Mouse (Mus musculus): ENCODE results near the gene Epm2aip1. TPM values are rescaled to one million over a fixed set of nuclear protein-coding genes. Genes with fewer than 3 reads are reported as not detected.

The Epm2aip1 gene
- total and polyA plus RNA-seq, 3 experiments: 3.4 to 7.4 TPM; not detected in 1

DNA sequence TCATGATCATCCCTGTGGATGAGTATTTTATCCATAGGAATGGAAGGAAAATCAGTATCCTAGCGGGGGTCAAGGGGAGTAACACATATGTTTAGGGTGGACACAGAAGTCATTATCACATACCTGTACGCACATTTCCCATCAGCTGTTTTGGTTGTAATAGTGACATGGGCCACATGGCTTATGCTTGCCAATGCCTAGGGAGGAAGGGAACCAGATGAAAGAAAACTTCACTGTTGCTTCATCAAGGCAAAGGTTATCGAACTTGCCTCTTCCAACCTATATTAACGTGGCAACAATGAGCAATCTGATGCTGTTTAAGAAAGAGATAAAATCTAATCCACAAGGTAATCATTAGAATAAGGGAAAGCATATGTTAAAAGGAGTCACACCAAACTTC is 10.4 kb upstream of the Epm2aip1 start:
- Histone ChIP-seq H3K27me3 (ENCODE audit: control insufficient read depth in 1 of 2, insufficient read depth in 2 of 2, low read length in 2 of 2) (no peaks in the 10 kb centered on the region), H3K9ac (ENCODE audit: control insufficient read depth, low read depth, low read length, poor library complexity, severe bottlenecking) (no peak overlapping the region), H3K36me3 (ENCODE audit: control insufficient read depth in 1 of 2, insufficient read depth in 2 of 2, low read length in 2 of 2) (peaks cover 0 to 10% of the 10 kb centered on the region in 2 experiments; a peak in 2 of 4 replicates), H3K79me2 (ENCODE audit: control insufficient read depth, insufficient read depth, low read length, poor library complexity) (no peaks in the 10 kb centered on the region), H3K4me3 (ENCODE audit: control insufficient read depth in 1 of 2, insufficient read depth in 1 of 2, low read depth in 2 of 2, low read length in 2 of 2) (no peak overlapping the region), H3K27ac (ENCODE audit: control insufficient read depth, low read depth, low read length) (no peak overlapping the region), H3K9me3 (replicated peaks; ENCODE audit: insufficient read depth, low read length) (no peaks in the 10 kb centered on the region), H3K4me1 (ENCODE audit: control insufficient read depth in 1 of 2, insufficient read depth in 2 of 2, low read length in 2 of 2) (no peaks in the 10 kb centered on the region)
- TF ChIP-seq POLR2A (IDR thresholded peaks at IDR 0.05; ENCODE audit: control insufficient read depth in 1 of 2, insufficient read depth in 1 of 2, low read depth in 1 of 2, low read length in 2 of 2, poor library complexity in 1 of 2) (no peak), CHD2 (IDR thresholded peaks at IDR 0.05; ENCODE audit: low read length) (no peak), SIN3A (IDR thresholded peaks at IDR 0.05; ENCODE audit: low read length) (no peak), USF2 (IDR thresholded peaks at IDR 0.05; ENCODE audit: borderline replicate concordance in 1 of 2, insufficient read depth in 1 of 2, low read depth in 1 of 2, low read length in 2 of 2) (no peak), EP300 (IDR thresholded peaks at IDR 0.05; ENCODE audit: low read depth in 1 of 2, low read length in 2 of 2) (no peak), ZC3H11A (IDR thresholded peaks at IDR 0.05; ENCODE audit: low read depth, low read length) (no peak), NRF1 (IDR thresholded peaks at IDR 0.05; ENCODE audit: insufficient read depth, low read depth, low read length, poor library complexity, severe bottlenecking) (no peak), SMC3 (IDR thresholded peaks at IDR 0.05; ENCODE audit: low read depth, low read length) (no peak), RCOR1 (IDR thresholded peaks at IDR 0.05; ENCODE audit: low read depth, low read length) (no peak), ZKSCAN1 (IDR thresholded peaks at IDR 0.05; ENCODE audit: low read depth, low read length) (no peak), E2F4 (IDR thresholded peaks at IDR 0.05; ENCODE audit: borderline replicate concordance, low read depth, low read length) (no peak), JUND (IDR thresholded peaks at IDR 0.05; ENCODE audit: low read depth, low read length) (no peak), MEF2A (IDR thresholded peaks at IDR 0.05; ENCODE audit: extremely low read depth, insufficient replicate concordance, low read depth, low read length, poor library complexity, severe bottlenecking) (no peak), RAD21 (IDR thresholded peaks at IDR 0.05; ENCODE audit: low read depth, low read length) (no peak), CTCF (IDR thresholded peaks at IDR 0.05 in 2 of 3, conservative IDR thresholded peaks at IDR 0.05 in 1 of 3; ENCODE audit: control insufficient read depth in 1 of 3, insufficient read depth in 1 of 3, low read depth in 2 of 3, low read length in 3 of 3, poor library complexity in 1 of 3, severe bottlenecking in 1 of 3) (no peak), MXI1 (IDR thresholded peaks at IDR 0.05; ENCODE audit: low read depth, low read length) (no peak)
- no peak for DNase-seq (ENCODE audit: low read depth, low spot score)

DNA sequence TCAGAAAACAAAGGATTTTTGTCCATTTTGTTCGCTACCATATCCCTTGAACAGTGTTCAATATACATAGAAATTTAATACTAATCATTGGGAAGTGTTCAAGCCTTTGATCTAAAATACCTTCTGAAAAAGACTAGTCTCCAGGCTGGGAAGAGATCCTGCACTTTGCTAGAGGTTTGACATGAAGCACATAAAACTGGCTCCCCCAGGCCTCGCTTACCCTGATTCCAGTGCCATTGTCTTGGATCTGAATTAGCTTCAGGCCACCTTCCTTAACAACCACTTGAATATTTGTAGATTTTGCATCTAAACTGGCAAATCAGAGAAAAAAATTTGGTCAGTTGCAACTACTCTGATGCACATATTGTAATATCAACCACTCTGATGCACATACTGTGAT is 3.7 kb upstream of the Epm2aip1 start:
- H3K27ac ChIP-seq (ENCODE audit: control insufficient read depth, low read depth, low read length): no peak overlapping the region; the same call in 1 of the 2 replicates
- H3K4me3 ChIP-seq (ENCODE audit: control insufficient read depth in 1 of 2, insufficient read depth in 1 of 2, low read depth in 2 of 2, low read length in 2 of 2): no peak overlapping the region
- DNase-seq (ENCODE audit: low read depth, low spot score): no peak
- H3K79me2 ChIP-seq (ENCODE audit: control insufficient read depth, insufficient read depth, low read length, poor library complexity): peaks cover 26% of the 10 kb centered on the region
- peaks cover 6 to 13% of the 10 kb centered on the region in 2 experiments for H3K36me3 ChIP-seq (ENCODE audit: control insufficient read depth in 1 of 2, insufficient read depth in 2 of 2, low read length in 2 of 2)
- no peaks in the 10 kb centered on the region for H3K9me3 ChIP-seq (replicated peaks; ENCODE audit: insufficient read depth, low read length)
- peaks cover 0 to 2% of the 10 kb centered on the region in 2 experiments; a peak in 1 of 4 replicates for H3K4me1 ChIP-seq (ENCODE audit: control insufficient read depth in 1 of 2, insufficient read depth in 2 of 2, low read length in 2 of 2)
- no peak overlapping the region for H3K9ac ChIP-seq (ENCODE audit: control insufficient read depth, low read depth, low read length, poor library complexity, severe bottlenecking)
- no peaks in the 10 kb centered on the region for H3K27me3 ChIP-seq (ENCODE audit: control insufficient read depth in 1 of 2, insufficient read depth in 2 of 2, low read length in 2 of 2)
- TF ChIP-seq ETS1 (IDR thresholded peaks at IDR 0.05; ENCODE audit: low read depth, low read length): no peak
- TF ChIP-seq POLR2AphosphoS5 (IDR thresholded peaks at IDR 0.05; ENCODE audit: borderline replicate concordance, low read depth, low read length): no peak
- TF ChIP-seq KAT2A (conservative IDR thresholded peaks at IDR 0.05; ENCODE audit: low read depth, low read length): no peak
- no peak for TF ChIP-seq BHLHE40 (IDR thresholded peaks at IDR 0.05; ENCODE audit: borderline replicate concordance, low read depth, low read length)
- TF ChIP-seq TBP (IDR thresholded peaks at IDR 0.05; ENCODE audit: low read depth, low read length): no peak
- no peak for TF ChIP-seq MAX (IDR thresholded peaks at IDR 0.05; ENCODE audit: low read length)
- no peak for TF ChIP-seq MEF2A (IDR thresholded peaks at IDR 0.05; ENCODE audit: extremely low read depth, insufficient replicate concordance, low read depth, low read length, poor library complexity, severe bottlenecking)
- no peak for TF ChIP-seq UBTF (IDR thresholded peaks at IDR 0.05; ENCODE audit: borderline replicate concordance, insufficient read depth, low read depth, low read length)
- TF ChIP-seq ZC3H11A (IDR thresholded peaks at IDR 0.05; ENCODE audit: low read depth, low read length): no peak

Data from MEL (cell line).